Mouse (Mus musculus) gastrocnemius, adult 2 months (tissue): ENCODE results near the gene Trim75. TPM values are rescaled to one million over a fixed set of nuclear protein-coding genes. Genes with fewer than 3 reads are reported as not detected.
"Not testable (repeated sequence)": the region's sequence is repeated elsewhere in the genome, so short reads cannot be mapped to it uniquely, and the experiment has no call there.

Source experiments
- DNase-seq: peaks from one replicate; pipeline ENCODE4 v3.0.0; 2022
- H3K27ac ChIP-seq: fragments of 200-600 bp; 2 replicates; pipeline ENCODE4 v1.8.1; 2022; ENCODE audit warnings: mild to moderate bottlenecking
- H3K4me3 ChIP-seq: fragments of 200-600 bp; 2 replicates; pipeline ENCODE4 v1.8.1; 2022; ENCODE audit warnings: mild to moderate bottlenecking, moderate library complexity
- CTCF ChIP-seq: fragments of 200-600 bp; IDR thresholded peaks from 2 replicates; pipeline ENCODE4 v1.8.1; 2022; ENCODE audit warnings: antibody characterized with exemption, mild to moderate bottlenecking, moderate library complexity
- intact Hi-C: fragments of 180-260 bp; cut with DNase I; formaldehyde crosslinking; loops from one replicate; pipeline ENCODE4 v1.15.1; 2025
- long read RNA-seq, 2 experiments: library from polyadenylated mRNA; stranded (forward); transcript quantifications; one replicate each; pipeline ENCODE4 v2.0.0; 2021
- total RNA-seq, 2 experiments: library from RNA; stranded (reverse); gene quantifications; 2 replicates each; pipeline ENCODE4 v1.2.3; 2021

Gene Trim75
- not detected for total RNA-seq
- long read RNA-seq, experiment 1 = 0 reads
- long read RNA-seq, experiment 2 = 0 reads

DNA sequence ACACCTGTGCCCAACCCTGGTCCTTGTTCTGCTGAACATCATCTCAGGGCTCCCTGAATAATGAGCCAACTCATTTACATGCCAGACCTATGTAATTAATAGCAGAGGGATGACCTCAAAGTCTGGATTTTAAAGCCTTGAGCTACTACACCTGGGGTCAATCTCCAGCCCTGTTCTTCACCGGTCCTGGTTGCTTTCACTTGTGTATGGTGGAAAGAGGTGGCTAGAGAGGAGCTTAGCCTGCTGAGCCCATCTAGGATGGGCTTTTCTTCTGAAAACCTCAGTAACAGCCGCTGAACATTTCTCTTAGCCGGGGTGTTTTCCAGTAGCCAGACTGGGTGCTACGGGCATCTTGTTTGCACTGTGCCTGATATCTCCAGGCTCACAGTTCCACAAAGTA lies at the start of gene Trim75:
Gene Trim75, minus strand, starts transcription at position 101 of the 400 bp plus-strand sequence.
- no peak within 1 kb of the TSS for H3K4me3 ChIP-seq
- intact Hi-C loops = no loop called here
- no peak for DNase-seq
- TF ChIP-seq CTCF = no peak
- no peak within 1 kb of the TSS for H3K27ac ChIP-seq

GRCm38 (mm10) chr8:65037117-65037533 lies 49.5 kb upstream of the Trim75 start, which contains the start of gene Apela:
Gene Apela, minus strand, starts transcription at chr8:65037336.
- no peak for DNase-seq
- Histone ChIP-seq H3K4me3 (no peak within 1 kb of the TSS), H3K27ac (no peak within 1 kb of the TSS)
- TF ChIP-seq CTCF = no peak
- intact Hi-C loops = no loop called here

- intact Hi-C loops = no loop called here
- no peak overlapping the region for H3K27ac ChIP-seq
- TF ChIP-seq CTCF = no peak
- H3K4me3 ChIP-seq = no peak overlapping the region
- no peak for DNase-seq
These were observed 46.5 kb upstream of the Trim75 start for GRCm38 (mm10) chr8:65034136-65034535.

DNA sequence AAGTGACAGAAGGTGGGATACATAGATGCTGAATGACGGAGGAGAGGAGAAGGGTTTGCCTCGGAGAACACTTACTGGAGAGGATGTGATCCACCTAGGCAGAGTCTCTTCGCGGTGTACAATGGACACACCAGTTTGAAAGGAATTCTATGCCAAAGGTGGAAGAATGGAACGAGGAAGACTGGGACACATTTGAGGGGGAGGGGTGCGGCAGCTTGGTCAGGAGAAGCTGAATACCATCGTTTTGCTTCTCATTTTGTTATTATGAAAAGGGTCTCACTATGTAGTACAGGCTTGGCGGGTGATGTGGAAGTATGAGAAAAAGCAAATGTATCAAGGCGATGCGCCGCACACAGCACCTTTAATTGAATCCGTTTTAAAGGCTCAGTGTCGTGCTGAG lies 45.4 kb upstream of the Trim75 start:
- Histone ChIP-seq H3K4me3 (no peak overlapping the region), H3K27ac (no peak overlapping the region)
- TF ChIP-seq CTCF = no peak
- no peak for DNase-seq
- intact Hi-C loops = no loop called here

GRCm38 (mm10) chr8:65032107-65032506 lies 44.5 kb upstream of the Trim75 start:
- Histone ChIP-seq H3K4me3 (no peak overlapping the region), H3K27ac (no peak overlapping the region)
- DNase-seq = no peak
- no peak for TF ChIP-seq CTCF
- intact Hi-C loops = no loop called here

DNA sequence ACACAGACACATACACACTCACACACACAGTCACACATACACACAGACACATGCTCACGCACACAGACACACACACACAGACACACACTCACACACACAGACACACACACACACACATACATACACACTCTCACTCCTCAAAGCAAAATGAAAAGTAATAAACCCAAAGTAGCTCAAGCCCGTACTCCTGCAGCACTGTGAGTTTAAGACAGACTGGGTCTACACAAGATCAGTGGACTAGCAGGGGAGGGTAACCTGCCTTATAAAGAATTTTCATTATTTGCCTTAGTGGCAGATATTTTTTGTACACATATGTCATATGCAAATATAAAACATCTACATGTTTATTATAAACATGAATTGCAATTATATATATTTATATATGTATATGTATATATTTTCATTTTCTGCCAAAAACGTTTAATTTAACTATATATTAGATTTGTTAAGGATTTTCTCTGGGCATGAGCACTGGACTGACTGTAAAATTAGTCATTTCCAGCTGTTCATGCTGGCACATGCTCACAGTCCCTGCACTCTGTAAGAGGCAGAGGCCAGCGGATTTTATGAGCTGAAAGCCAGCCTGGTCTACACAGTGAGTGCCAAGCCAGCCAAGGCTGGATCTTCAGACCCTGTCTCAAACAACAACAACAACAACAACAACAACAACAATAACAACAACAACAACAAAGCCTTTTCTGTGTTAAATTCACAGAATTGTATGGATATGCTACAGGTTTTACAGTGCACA lies 43.3 kb upstream of the Trim75 start:
- no peak overlapping the region for H3K4me3 ChIP-seq
- no peak for DNase-seq
- no peak overlapping the region for H3K27ac ChIP-seq
- no peak for TF ChIP-seq CTCF
- intact Hi-C loops = no loop called here

GRCm38 (mm10) chr8:65029776-65030175 lies 42.1 kb upstream of the Trim75 start:
- no peak overlapping the region for H3K4me3 ChIP-seq
- no peak for TF ChIP-seq CTCF
- no peak for DNase-seq
- intact Hi-C loops = no loop called here
- no peak overlapping the region for H3K27ac ChIP-seq

DNA sequence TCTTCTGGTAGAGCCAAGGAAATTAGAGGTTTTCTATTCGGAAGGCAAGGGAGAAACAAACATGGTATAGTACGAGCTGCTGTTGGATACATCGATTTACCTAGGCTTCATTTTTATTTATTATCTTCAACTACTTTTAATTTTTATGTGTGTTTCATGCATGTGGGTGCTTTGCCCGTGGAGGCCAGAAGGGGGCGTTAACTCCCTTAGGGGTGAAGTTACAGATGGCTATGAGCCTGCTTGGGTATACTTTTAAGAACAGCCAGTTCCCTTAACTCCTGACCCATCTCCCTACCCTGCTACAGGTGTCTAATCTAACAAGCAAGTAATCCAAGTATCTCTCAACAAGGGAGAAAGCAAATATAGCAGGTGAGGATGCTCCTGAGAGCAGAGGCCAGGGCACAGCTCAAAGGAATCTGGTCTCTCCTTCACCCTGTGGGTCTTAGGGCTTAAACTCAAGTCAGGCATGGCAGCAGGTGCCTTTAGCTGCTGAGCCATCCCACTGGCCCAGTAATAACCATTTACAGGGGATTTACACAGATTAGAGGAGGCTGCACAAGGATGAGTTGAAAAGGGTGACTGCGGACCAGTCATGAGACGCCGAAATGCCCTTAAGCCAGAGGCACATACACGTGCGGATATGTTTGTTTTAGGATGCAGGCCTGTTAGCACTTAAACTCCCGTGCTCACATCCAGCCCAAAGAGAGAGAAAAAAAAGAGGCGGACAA lies 41.5 kb upstream of the Trim75 start:
- no peak for TF ChIP-seq CTCF
- H3K27ac ChIP-seq = no peak overlapping the region
- no peak overlapping the region for H3K4me3 ChIP-seq
- no peak for DNase-seq
- intact Hi-C loops = no loop called here

- Histone ChIP-seq H3K4me3 (no peak overlapping the region), H3K27ac (no peak overlapping the region)
- intact Hi-C loops = loop anchor here (1.0 kb wide), 1 partner anchor 88 kb away; no protein-coding TSS in a partner anchor
- peak; percentile 55 for DNase-seq
- TF ChIP-seq CTCF = peak; percentile 79
These were observed 34.9 kb upstream of the Trim75 start for GRCm38 (mm10) chr8:65022485-65022884.

DNA sequence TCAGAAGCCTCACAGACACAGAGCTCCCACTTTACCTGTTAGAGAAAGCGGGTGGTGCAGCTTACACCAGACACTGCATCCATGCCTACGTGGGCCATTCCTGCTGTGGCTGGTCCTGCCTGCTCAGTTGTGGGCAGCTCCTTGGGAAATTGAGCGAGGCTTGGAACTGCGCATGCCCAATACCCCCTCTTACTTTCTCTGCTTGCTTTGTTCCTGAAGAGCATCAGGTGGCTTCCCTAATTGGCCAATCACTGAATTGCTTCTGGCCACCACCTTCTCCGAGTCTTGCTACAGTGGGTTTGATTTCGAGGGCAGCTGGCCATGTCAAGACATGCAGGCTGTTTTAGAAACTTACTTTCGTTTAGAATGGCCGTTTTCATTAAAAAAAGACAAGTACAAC lies 30.8 kb upstream of the Trim75 start, which contains the start of the genes Trim61 and Trim60:
Gene Trim61, minus strand, starts transcription at position 101 of the 400 bp plus-strand sequence.
Gene Trim60, minus strand, starts transcription at position 162 of the 400 bp plus-strand sequence.
- no peak for DNase-seq
- intact Hi-C loops = no loop called here
- Histone ChIP-seq H3K27ac (no peak within 1 kb of the TSS), H3K4me3 (no peak within 1 kb of the TSS)
- TF ChIP-seq CTCF = no peak

GRCm38 (mm10) chr8:65007616-65008015 lies 20.0 kb upstream of the Trim75 start:
- H3K27ac ChIP-seq, DNase-seq, H3K4me3 ChIP-seq, intact Hi-C loops: not testable (repeated sequence)

- no peak for DNase-seq
- intact Hi-C loops = no loop called here
- Histone ChIP-seq H3K27ac (no peak overlapping the region), H3K4me3 (no peak overlapping the region)
- no peak for TF ChIP-seq CTCF
These were observed 11.3 kb upstream of the Trim75 start for GRCm38 (mm10) chr8:64998806-64999365.
